Mouse (Mus musculus): ENCODE measurements at regions not wholly inside any gene's neighbourhood (a gene's known extent, or its start where the extent isn't known, plus 50 kb on each side); places are given as distances from the start of the nearest gene placed in this dataset.
"Not testable (repeated sequence)": the region's sequence is repeated elsewhere in the genome, so short reads cannot be mapped to it uniquely, and the experiment has no call there.

GRCm38 (mm10) chr11:31615107-31615811 lies 56.4 kb downstream of the Bod1 start:
- in situ Hi-C loops (cut with MboI, MseI), result loop anchor here (5.0 to 10.0 kb wide), 3 partner anchors 220 to 940 kb away; no protein-coding TSS in a partner anchor

DNA sequence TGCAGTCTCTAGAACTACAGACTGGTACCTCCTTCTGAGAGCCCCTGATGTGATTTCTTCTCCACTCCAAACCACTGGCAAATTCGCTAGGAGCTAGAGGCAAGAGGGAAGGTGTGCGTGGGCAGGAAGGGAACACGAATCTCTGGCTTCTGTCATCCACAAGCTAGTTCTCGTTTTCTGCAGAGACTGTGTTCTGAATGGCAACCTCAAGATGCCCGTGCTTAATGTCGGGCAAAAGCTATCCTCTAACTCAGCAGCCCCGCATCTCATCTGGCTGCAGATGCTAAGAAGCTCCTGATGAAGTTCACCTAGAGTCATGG lies 57.3 kb downstream of the Bod1 start:
- in situ Hi-C loops (cut with MboI, MseI), result loop anchor here (10.0 kb wide), 2 partner anchors 220 to 940 kb away; no protein-coding TSS in a partner anchor

DNA sequence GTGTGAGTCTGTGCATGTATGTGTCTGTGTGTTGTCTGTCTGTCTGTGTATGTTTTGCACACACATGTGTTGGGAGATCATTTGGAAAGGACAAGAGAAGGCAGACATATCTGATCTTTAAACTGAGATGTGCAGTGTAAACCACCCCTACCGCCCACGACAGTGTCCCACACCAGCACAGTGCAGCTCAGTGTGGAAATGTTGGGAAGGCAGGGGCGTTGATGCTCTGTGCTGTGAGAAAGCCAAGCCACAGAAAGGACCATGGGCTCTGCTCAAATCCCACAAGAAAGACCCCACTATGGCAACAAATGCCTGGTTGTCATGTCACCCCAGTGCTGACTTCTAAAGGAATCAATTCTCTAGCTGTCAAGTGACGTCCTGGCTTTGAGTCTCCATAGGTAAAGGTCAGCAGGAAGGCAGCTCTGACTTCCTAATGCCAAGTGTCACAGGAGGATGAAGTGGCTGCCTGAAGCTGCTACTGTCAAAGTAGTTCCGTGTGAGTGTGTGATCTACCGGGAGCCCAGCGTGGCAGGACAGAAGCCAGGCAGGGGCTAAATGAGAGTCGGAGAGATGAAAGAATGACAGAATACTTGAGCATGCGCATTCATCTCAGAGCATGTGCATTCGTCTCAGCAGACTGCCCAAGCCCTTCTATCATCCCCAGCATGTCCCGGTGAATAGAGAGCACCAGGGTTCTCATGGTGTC lies 57.8 kb downstream of the Bod1 start:
- in situ Hi-C loops (cut with MboI, MseI), result loop anchor here (10.0 kb wide), 2 partner anchors 219 to 939 kb away; no protein-coding TSS in a partner anchor

DNA sequence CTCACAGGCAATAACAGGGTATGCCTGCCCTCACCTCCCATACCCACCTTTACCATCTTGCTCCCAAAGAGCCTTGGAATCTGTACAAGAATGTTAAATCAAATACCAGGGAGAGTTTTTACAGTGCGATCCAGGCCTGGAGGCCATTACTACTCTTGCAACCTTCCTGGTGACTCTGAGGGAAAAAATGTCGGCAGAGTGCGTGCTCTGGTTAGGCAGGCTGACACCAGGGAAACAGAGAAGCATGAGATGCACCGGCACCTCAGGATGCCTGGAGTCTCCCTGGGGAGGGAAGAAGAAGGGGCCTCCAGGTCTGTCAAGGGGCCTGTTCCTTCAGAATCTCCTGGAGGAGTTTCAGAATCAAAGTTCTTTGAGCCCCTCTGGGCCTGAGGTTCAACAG lies 63.2 kb downstream of the Bod1 start:
- in situ Hi-C loops (cut with MboI, MseI), result no loop called here

DNA sequence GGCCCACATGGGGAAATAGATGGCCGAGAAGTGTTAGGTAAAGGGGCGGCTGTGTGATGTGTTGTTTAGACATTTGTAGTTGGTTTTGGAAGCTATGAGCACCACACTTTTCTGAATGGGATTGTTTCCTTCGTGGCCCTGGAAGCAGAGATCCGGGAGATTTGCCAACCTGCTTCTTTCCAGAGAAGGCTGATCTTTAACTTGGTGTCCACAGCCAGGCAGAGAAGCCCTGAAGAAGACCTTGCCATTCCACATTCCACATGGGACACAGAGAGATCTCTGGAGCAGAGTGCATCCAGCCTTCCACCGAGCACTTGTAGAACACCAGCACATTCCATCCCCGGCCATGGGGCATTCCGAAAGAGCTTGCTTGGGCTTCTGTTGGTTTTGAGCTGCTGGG lies 70.2 kb downstream of the Bod1 start:
- in situ Hi-C loops (cut with MboI, MseI), result no loop called here

- in situ Hi-C loops (cut with MboI, MseI), result loop anchor here (25.0 kb wide), 1 partner anchor 1869 kb away; no protein-coding TSS in a partner anchor
These were observed 78.1 kb downstream of the Bod1 start for GRCm38 (mm10) chr11:31593604-31594003.

GRCm38 (mm10) chr11:31592061-31592460 lies 79.6 kb downstream of the Bod1 start:
- in situ Hi-C loops (cut with MboI, MseI), result loop anchor here (25.0 kb wide), 1 partner anchor 1870 kb away; no protein-coding TSS in a partner anchor

DNA sequence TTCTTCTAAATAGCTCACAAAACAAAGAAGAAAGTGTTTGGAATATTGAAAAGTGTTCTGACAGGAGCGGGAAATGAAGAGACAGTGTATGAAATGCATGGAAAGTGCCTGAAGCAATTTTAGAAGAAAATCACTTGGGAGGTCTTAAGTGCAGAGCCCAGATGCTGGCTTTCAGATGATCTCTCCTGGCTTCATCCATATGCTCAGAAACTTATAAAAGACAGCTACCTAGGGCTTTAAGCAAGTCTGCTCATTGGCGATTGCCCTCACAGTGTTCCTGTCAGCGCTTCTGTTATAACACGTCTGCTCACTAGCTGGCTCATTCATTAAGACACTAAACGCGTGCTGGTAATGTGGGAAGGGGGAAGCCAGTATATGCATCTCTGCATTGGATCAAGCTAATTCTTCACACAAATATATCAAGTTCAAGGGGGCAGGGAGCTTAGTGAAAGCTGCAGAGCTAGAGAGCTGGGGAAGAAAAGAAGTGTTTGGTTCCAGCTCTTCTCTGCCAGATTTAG lies 80.6 kb downstream of the Bod1 start:
- in situ Hi-C loops (cut with MboI, MseI), result loop anchor here (25.0 kb wide), 1 partner anchor 1871 kb away; no protein-coding TSS in a partner anchor

GRCm38 (mm10) chr11:31574941-31575340 lies 96.7 kb downstream of the Bod1 start:
- in situ Hi-C loops (cut with MboI, MseI), result loop anchor here (25.0 kb wide), 1 partner anchor 1887 kb away; no protein-coding TSS in a partner anchor

DNA sequence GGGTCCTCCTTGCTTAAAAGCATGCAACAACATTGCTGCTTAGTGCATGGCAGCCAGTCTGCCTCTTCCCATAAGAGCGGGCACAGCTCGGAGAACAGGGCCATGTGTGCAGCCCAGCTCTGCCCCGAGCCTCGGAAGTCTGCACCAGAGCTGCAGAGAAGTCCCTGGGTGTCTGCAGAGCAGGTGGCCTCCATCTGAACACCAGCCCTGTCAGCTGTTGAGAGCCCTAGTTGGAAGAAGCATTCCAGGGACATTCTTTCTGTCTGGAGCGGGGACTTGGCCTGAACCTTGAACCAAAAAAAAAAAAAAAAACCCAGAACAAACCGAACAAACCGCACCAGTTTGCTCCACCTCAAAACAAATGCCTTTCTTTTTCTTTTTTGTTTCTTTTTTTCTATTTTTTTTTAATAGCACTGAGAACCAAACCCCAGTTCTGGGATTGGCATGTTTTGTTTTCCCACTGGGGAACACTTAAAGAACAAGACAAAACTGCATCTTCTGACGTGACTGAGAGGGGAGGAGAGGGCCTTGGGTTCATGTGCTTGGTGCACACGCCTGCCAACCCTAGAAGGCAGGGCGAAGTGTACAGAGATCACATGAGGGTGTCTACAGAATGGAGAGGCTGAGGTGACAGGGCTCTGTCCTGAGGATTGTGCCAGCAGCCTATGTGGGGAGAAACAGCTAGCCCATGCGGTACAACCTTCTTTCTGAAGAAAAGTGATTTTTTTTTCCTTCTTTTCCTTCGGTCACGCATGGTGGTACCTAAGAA lies 106.8 kb downstream of the Bod1 start:
- in situ Hi-C loops (cut with MboI, MseI), result no loop called here

GRCm38 (mm10) chr11:31563826-31564741 lies 107.6 kb downstream of the Bod1 start:
- in situ Hi-C loops (cut with MboI, MseI), result no loop called here

DNA sequence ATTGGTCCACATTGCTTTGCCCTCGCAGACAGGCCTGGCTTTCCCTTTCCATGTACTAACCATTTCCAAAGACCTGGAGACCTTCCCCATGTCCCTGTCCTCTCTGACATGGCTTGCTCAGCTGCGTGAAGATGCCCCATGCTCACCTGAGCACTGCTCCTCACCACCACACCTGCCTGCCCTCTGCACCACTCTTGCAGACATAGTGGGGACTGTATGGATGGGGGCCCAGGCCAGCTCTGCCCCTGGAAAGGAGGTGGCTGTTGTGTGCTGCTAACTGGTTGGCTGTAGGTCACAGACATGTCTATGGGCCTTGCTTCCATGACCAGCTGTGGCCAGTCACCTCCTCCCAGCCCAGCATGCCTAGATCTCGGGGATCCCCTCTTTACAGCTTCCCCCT lies 108.7 kb downstream of the Bod1 start:
- in situ Hi-C loops (cut with MboI, MseI), result no loop called here

DNA sequence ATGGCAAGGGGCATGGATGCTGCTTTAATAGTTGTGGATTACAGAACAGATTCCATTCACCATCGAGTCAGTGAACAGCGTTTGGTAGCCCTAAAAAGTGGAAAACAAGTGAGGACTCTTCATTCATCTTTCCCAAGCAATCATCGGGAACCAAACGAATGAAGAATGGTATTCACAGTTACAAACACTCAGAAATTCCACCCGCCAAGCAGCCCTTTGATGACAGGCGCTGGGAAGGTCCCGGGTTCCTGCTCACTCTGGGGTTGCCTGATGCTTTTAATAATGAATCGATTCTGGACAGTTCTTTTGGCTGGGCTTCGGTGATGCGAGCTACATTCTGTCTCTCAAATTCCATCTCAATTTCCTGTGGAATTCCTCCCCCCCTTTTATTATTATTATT lies 110.9 kb downstream of the Bod1 start:
- in situ Hi-C loops (cut with MboI, MseI), result no loop called here

- in situ Hi-C loops (cut with MboI, MseI), result no loop called here
These were observed 116.6 kb downstream of the Bod1 start for GRCm38 (mm10) chr11:31555042-31555441.

DNA sequence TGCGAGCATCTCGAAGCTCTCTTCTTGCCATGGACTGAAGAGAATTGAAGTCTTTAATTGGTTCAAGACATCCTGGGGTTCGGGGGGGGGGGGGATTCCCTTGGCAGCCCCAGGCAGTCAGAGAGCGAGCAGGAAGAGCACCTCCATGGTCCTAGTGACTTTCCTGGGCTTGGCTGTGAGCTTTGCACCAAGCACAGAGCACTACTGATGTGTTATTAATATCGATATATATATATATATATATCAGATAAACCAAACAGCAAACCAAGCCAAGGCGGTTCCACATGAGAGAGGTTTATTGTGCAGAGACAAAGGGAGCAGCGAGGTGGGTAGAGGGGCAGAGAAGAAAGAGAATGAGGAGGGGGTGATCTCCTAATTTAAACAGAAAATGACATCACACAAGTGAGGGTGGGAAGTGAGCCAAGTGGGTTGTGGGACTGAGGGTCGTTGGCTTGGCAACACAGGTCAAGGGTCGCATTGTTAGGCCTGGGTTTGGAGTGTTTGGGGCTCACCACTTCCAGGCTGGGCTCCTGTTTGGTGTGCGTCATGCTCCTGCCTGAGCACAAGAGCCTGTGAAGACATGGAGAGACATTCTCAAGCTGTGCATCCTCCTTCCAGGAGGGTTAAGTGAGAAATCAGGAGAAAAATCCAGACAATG lies 119.9 kb downstream of the Bod1 start:
- in situ Hi-C loops (cut with MboI, MseI), result no loop called here

- in situ Hi-C loops (cut with MboI, MseI), result no loop called here
These were observed 120.7 kb downstream of the Bod1 start for GRCm38 (mm10) chr11:31550747-31551613.

DNA sequence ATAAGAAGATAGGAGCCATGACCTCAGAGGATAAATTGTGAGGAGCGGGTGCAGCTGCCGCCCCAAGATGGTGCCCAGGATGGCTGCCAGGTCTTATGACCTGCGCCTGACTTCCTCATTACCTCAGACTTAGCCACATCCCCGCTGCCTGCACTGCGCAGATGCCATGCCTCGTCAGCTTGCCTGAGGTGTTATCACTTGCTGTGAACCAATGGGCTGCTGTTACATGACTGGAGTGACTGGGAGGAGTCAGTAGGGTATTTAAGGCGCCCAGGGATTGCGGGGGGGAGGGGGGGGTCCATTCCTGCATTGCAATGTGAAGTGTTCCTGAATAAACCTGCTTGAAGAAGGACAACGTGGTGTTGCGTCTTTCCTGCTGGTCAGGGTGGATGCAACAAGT lies 126.2 kb downstream of the Bod1 start:
- in situ Hi-C loops (cut with MboI, MseI), result not testable (repeated sequence)

- in situ Hi-C loops (cut with MboI, MseI), result no loop called here
These were observed 129.0 kb downstream of the Bod1 start for GRCm38 (mm10) chr11:31542635-31543219.

DNA sequence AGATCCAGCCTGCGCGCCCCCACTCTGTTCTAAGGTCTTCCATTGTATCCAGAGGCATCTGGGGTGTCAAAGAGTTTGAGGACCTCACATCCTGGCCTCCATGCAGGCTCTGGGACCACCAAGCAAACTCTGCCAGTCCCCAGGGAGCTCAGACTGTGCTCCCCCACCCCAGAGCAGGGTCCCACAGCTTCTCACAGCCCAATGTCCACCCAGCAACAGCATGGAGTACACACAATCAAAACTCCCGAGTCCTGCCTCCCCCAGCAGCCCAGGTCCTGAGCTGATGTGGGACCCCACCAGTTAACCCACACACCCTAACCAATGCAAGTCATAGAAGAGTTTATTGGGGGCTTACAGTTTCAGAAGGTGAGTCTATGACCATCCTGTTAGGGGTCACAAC lies 130.3 kb downstream of the Bod1 start:
- in situ Hi-C loops (cut with MboI, MseI), result no loop called here
